Mouse (Mus musculus) heart, postnatal 36 days (tissue): Measurements from ENCODE around the gene Bdkrb2. TPM values are rescaled to one million over a fixed set of nuclear protein-coding genes. Genes with fewer than 3 reads are reported as not detected.

Experiments used
- DNase-seq, 2 experiments: peaks; one replicate each; pipeline ENCODE4 v3.0.0; 2021 to 2022
- intact Hi-C: fragments of 180-260 bp; cut with DNase I; formaldehyde crosslinking; loops from one replicate; pipeline ENCODE4 v1.15.1; 2025
- total RNA-seq, 2 experiments: library from RNA; stranded (reverse); gene quantifications; 2 replicates each; pipeline ENCODE4 v1.2.3; 2021

Bdkrb2 gene
- total RNA-seq, 2 experiments from 2014 or later: 0.38 to 0.56 TPM

GRCm38 (mm10) chr12:105545696-105546435 is 17.2 kb upstream of the Bdkrb2 start:
- intact Hi-C loops: no loop called here
- DNase-seq: peak in 1 of 2 experiments; percentile 33

DNA sequence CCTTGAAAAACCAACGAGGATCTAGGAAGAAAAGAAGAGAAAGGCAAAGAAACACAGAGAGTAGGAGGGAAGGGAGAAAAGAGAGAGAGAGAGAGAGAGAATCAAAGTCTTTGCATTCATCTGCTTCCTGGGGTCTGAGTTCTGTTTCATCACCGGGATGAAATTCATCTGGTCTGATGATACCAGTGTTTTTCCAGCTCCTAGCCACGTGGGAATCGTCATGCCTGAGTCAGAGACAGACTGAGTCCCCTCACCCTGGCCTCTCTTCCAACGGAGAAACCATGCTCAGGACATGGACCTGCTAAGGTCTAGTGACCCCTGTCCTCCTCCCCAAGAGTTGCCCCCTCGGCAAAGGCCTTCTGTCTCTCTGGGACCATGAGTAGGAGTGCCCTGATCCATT is 16.5 kb upstream of the Bdkrb2 start:
- no peak for DNase-seq
- intact Hi-C loops: no loop called here

- DNase-seq: no peak
- intact Hi-C loops: no loop called here
Observed at GRCm38 (mm10) chr12:105547151-105547550, 15.9 kb upstream of the Bdkrb2 start.

GRCm38 (mm10) chr12:105548001-105548400 is 15.0 kb upstream of the Bdkrb2 start:
- intact Hi-C loops: no loop called here
- DNase-seq: no peak

DNA sequence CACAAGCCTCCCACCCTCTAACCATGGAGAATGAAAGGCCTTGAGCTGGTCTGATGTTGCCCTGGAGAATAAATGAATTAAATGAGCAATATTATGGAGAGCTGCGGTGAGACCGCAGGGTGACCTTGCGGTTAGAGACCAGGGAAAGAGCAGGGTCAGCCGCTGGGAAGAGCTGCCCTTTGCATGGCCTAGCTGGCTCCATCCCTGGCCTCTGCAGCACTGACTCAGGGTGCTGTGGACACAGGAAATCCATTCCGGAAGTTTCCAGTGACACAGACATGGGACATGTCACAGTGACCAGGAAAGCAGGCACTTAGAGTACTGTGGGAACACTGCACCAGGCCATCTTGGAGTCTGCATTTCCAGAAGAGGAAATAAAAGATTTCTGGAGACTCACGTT is 14.1 kb upstream of the Bdkrb2 start:
- DNase-seq: no peak
- intact Hi-C loops: no loop called here

GRCm38 (mm10) chr12:105549835-105550802 is 12.9 kb upstream of the Bdkrb2 start:
- no peak for DNase-seq
- intact Hi-C loops: no loop called here

GRCm38 (mm10) chr12:105551551-105551989 is 11.5 kb upstream of the Bdkrb2 start:
- peak in 1 of 2 experiments; percentile 19 for DNase-seq
- intact Hi-C loops: no loop called here

GRCm38 (mm10) chr12:105554151-105554772 is 8.8 kb upstream of the Bdkrb2 start:
- intact Hi-C loops: no loop called here
- DNase-seq: no peak

- no peak for DNase-seq
- intact Hi-C loops: no loop called here
Observed at GRCm38 (mm10) chr12:105555172-105555571, 7.9 kb upstream of the Bdkrb2 start.

DNA sequence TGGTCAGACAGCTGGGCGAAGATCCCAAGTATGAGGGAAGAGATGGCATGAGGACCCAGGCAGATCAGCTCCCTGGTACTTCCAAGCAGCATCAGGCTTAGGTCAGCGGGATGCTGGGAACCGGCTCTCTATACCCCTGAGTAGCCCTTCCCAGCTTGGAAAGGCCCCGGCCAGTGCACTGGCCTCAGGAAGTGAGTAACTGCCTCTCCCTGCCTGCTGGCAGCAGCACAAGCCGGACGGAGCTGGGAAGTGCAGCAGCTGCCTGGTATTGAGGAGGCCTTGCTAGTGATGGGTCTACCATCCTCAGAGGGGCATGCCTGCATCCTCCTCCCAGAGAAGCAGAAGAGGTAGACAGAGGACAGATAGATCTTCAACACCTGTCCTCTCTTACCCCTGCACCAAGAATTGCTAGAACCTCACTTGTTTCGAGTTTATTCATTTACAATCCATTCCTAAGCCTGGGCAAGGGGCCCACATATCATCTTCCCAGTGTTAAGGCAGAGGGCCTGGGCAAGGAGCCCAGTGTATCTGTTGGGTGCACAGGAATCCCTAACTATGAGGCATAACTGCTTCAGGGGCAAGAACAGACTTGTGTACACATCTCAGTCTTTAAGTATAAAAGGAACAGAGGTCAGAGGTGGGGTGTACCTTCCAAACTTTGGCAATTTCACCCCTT is 5.6 kb upstream of the Bdkrb2 start:
- intact Hi-C loops: no loop called here

GRCm38 (mm10) chr12:105561007-105561534 is 2.0 kb upstream of the Bdkrb2 start:
- DNase-seq: no peak
- intact Hi-C loops: no loop called here

More for the DNA sequence above, 5.6 kb upstream of the Bdkrb2 start:
- peak; percentile 57 to 59 for DNase-seq

- intact Hi-C loops: loop anchor here (2.0 kb wide), 1 partner anchor 39 kb away; no protein-coding TSS in a partner anchor
- peak in 1 of 2 experiments; percentile 34 for DNase-seq
Observed at GRCm38 (mm10) chr12:105562056-105562820, 788 bp upstream of the Bdkrb2 start.

DNA sequence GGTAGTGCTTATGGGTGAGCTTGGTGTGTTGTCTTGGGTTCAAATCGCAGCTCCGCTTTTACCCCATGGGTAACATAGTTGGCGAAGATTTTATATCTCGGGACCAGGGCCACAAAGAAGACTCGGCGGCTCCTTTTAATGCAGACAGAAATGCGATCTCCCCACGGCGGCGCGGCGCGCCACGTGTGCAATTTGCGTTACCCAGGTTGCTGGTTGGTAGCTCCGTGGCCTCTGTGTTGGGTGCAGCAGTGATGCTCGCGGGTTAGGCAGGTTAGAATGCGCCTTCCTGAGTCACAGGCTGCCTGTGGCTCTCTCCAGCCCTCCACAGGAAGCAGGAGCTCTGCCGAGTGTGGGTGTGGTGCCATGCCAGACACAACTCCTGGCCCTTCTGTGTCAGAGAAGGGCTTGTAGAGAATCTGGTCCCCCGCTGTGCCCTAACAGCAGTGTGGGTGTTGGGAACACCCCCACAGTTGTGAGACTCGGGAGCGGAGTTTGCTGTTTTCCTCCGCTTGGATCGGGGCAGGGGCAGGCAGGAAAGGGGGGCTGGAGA is 775 bp downstream of the Bdkrb2 start:
- intact Hi-C loops: loop anchor here (2.0 kb wide), 1 partner anchor 41 kb away; no protein-coding TSS in a partner anchor
- DNase-seq: no peak

DNA sequence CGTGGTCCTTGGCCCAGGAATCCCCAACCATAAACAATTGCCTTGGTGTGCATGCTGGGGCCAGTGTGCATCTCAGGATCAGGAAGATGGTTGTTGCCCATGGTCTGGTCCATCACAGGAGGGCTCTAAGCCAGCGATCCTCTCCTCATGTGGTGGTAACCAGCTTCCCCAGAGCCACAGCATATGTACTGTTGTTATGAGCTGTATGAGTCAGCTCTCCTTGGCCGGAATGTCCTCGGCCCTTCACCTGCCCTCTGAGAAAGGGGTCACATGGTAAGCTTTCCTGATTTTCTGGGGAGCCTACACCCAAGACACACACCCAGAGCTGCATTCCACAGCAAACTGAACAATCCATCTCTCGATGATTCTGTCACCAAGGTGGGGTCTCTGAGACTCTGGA is 2.2 kb downstream of the Bdkrb2 start:
- intact Hi-C loops: no loop called here
- DNase-seq: no peak

DNA sequence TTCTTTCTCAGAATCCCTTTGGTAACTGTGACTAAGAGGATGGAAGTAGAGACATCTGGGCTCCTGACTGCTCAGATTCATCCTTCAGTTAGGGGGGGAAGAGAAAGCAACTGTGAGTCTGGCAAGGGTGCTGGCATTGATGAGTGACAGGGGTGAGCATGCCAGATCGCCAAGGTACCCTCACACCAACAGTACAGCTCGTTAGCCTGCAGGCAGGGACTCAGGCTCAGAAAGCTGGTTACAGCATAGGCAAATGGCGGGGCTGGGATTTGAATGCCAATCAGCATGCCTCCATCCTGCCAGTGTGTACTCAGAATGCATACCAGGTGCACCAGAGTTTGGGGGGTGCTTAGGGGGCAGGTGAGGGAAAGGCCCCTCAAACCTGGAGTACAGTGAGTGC is 8.8 kb downstream of the Bdkrb2 start:
- DNase-seq: no peak
- intact Hi-C loops: no loop called here

DNA sequence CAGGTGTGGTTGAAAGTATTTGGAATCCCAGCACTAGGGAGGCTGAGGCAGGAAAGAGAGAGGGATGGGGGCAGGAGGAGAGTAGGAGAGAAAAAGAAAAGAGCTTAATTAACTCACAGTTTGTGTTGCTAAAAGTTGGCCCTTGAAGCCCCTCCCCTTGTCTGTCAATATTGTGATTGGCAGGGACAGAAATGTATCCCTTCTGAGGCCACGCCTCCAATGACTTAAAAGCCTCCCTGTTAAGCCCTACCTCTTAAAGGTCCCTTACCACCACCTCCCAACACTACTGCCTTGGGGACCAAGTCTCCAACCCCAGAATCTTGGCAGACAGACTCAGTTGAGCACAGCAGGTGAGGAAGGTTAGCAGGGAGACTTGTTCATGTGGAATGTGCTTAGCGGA is 9.6 kb downstream of the Bdkrb2 start:
- intact Hi-C loops: no loop called here
- DNase-seq: no peak

DNA sequence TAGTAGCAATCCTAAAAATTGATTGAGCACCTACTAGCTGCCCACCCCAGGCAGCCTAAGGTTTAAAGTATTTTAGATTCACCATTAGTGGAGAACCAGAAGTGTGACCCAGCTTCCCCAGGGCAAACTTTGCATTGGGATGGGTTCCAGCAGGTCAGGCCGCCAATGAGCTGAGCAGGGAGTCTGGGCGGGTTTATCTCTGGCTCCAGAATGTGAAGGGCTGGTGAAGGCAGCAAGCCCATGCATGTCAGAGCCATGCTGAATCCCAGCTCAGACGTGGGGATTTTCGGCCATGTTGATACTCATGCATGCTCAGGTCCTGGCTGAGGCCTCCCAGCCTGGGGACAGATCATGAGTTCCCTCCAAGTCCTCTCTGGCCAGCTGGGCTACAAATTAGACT is 11.3 kb downstream of the Bdkrb2 start:
- DNase-seq: no peak
- intact Hi-C loops: no loop called here

DNA sequence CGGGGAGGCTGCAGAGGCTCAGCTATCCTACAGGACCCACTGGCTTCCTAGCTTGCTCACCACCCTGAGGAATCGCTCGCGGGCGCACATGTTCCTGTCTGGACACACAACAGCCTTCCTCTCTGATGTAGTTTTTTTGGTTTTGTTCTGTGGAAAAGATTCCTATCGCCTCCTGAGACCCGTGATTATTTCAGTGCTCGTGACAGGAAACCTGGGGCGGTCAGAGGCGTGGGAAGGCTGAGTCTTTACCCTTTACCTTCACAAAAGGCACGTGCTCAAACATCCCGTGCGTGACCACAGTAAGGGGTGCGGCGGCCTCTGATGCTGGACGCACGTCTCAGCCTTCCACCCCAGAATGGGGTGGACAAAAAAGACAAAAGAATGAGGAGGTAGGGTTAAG is 17.5 kb downstream of the Bdkrb2 start:
- intact Hi-C loops: no loop called here

DNA sequence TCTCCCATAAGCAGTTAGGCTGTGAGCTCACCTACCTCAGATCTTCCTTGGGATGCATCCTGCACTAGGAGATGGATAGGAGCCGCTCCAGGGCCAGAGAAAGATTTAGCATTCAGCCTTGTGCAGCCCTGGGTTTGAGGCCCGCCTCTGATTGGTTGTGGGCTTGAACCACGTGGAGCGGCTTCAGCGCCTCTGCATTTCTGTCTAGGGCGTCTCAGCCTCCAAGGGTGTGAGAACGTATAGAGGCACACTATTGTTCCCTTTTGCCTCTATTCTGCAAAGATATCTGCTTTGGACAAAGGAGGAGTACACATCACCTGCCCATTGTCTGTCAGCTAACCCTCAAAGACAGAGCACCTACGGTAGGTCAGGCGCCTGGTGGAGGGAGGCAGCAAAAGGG is 19.5 kb downstream of the Bdkrb2 start:
- intact Hi-C loops: no loop called here
- DNase-seq: no peak

More for the DNA sequence above, 17.5 kb downstream of the Bdkrb2 start:
- DNase-seq: no peak
